Mouse (Mus musculus) olfactory bulb, adult 2 months (tissue): ENCODE results near the gene Efna5. TPM values are rescaled to one million over a fixed set of nuclear protein-coding genes. Genes with fewer than 3 reads are reported as not detected.

Source experiments
- H3K27ac ChIP-seq: fragments of 200-500 bp; 2 replicates; pipeline ENCODE4 v1.5.1; 2012; ENCODE audit warnings: low read depth, low read length; ENCODE audit not compliant: insufficient read depth
- H3K4me1 ChIP-seq: fragments of 200-500 bp; 2 replicates; pipeline ENCODE4 v1.6.1; 2012; ENCODE audit warnings: low read length; ENCODE audit not compliant: control insufficient read depth, insufficient read depth
- H3K4me3 ChIP-seq: fragments of 200-500 bp; 2 replicates; pipeline ENCODE4 v1.5.1; 2012; ENCODE audit warnings: mild to moderate bottlenecking, low read depth, low read length, moderate library complexity; ENCODE audit not compliant: insufficient read depth
- CTCF ChIP-seq: fragments of 200-500 bp; IDR thresholded peaks from 2 replicates; pipeline ENCODE4 v1.5.1; 2012; ENCODE audit warnings: low read depth, mild to moderate bottlenecking, low read length, moderate library complexity; ENCODE audit not compliant: insufficient read depth
- POLR2A ChIP-seq: fragments of 200-500 bp; IDR thresholded peaks from 2 replicates; pipeline ENCODE4 v1.6.1; 2012; ENCODE audit warnings: mild to moderate bottlenecking, low read depth, low read length, moderate library complexity; ENCODE audit not compliant: insufficient read depth
- WGBS: fragments of 180-500 bp; shearing (Covaris S2); methylation state at CpG from one replicate; pipeline ENCODE4 v1.1.7; 2018; 5-methylcytosine and 5-hydroxymethylcytosine counted together
- polyA plus RNA-seq: library from polyadenylated mRNA; stranded (reverse); fragments of >200 nt; gene quantifications from 2 replicates; pipeline ENCODE4 v1.2.4, GENCODE M21; 2012; ENCODE audit warnings: low replicate concordance; ENCODE audit not compliant: missing spikeins, insufficient read depth, insufficient read length

The Efna5 gene
- polyA plus RNA-seq, 1 experiment = not detected

- under 1% methylated on average over 58 of the region's 58 CpGs for WGBS
- H3K27ac ChIP-seq = 0 out of 2 replicates have a peak overlapping the region, but pooled peaks have one; percentile 14
- TF ChIP-seq POLR2A (no peak), CTCF (no peak)
Measured at GRCm38 (mm10) chr17:62881791-62882725, 941 bp upstream of the Efna5 start.

GRCm38 (mm10) chr17:62880311-62881175 lies 574 bp downstream of the Efna5 start:
- WGBS = under 1% methylated on average over 82 of the region's 82 CpGs
- Histone ChIP-seq H3K27ac (0 out of 2 replicates have a peak overlapping the region, but pooled peaks have one; percentile 26), H3K4me1 (peaks cover 8% of the 10 kb centered on the region), H3K4me3 (peak overlapping the region; percentile 63)
- TF ChIP-seq POLR2A (no peak), CTCF (no peak)

More at GRCm38 (mm10) chr17:62881791-62882725, 941 bp upstream of the Efna5 start:
- Histone ChIP-seq H3K4me3 (peak overlapping the region; percentile 63), H3K4me1 (peaks cover 8% of the 10 kb centered on the region)

- no peak overlapping the region for H3K27ac ChIP-seq
- peaks cover 8% of the 10 kb centered on the region for H3K4me1 ChIP-seq
- no peak for TF ChIP-seq POLR2A
- no peak for TF ChIP-seq CTCF
- WGBS = 2% methylated on average over 45 of the region's 45 CpGs
- H3K4me3 ChIP-seq = peak overlapping the region; percentile 63
Measured at GRCm38 (mm10) chr17:62879526-62880310, 1.4 kb downstream of the Efna5 start.

GRCm38 (mm10) chr17:62875727-62876126 lies 5.4 kb downstream of the Efna5 start:
- TF ChIP-seq POLR2A (no peak), CTCF (no peak)
- WGBS = 58% methylated on average over 3 of the region's 3 CpGs
- H3K4me1 ChIP-seq = peaks cover 8% of the 10 kb centered on the region

GRCm38 (mm10) chr17:62871928-62872327 lies 9.2 kb downstream of the Efna5 start:
- no peak for TF ChIP-seq CTCF
- TF ChIP-seq POLR2A = no peak
- H3K4me3 ChIP-seq = no peak overlapping the region
- 72% methylated on average over 3 of the region's 3 CpGs for WGBS

More at GRCm38 (mm10) chr17:62875727-62876126, 5.4 kb downstream of the Efna5 start:
- Histone ChIP-seq H3K4me3 (no peak overlapping the region), H3K27ac (no peak overlapping the region)

GRCm38 (mm10) chr17:62871191-62871590 lies 9.9 kb downstream of the Efna5 start:
- WGBS = 57% methylated on average over 5 of the region's 5 CpGs
- Histone ChIP-seq H3K4me3 (no peak overlapping the region), H3K4me1 (0 out of 2 replicates have a peak, but pooled peaks cover 3% of the 10 kb centered on the region), H3K27ac (no peak overlapping the region)
- no peak for TF ChIP-seq POLR2A
- no peak for TF ChIP-seq CTCF

More at GRCm38 (mm10) chr17:62871928-62872327, 9.2 kb downstream of the Efna5 start:
- 0 out of 2 replicates have a peak, but pooled peaks cover 3% of the 10 kb centered on the region for H3K4me1 ChIP-seq
- no peak overlapping the region for H3K27ac ChIP-seq

- 89% methylated on average over 5 of the region's 5 CpGs for WGBS
- TF ChIP-seq POLR2A = no peak
- no peak for TF ChIP-seq CTCF
- 0 out of 2 replicates have a peak, but pooled peaks cover 3% of the 10 kb centered on the region for H3K4me1 ChIP-seq
- H3K4me3 ChIP-seq = no peak overlapping the region
- H3K27ac ChIP-seq = no peak overlapping the region
Measured at GRCm38 (mm10) chr17:62870446-62870845, 10.7 kb downstream of the Efna5 start.

GRCm38 (mm10) chr17:62864966-62865365 lies 16.2 kb downstream of the Efna5 start:
- H3K4me3 ChIP-seq = no peak overlapping the region
- no peak for TF ChIP-seq POLR2A
- no peak for TF ChIP-seq CTCF
- WGBS = 96% methylated on average over 8 of the region's 8 CpGs
- no peak overlapping the region for H3K27ac ChIP-seq
- H3K4me1 ChIP-seq = no peaks in the 10 kb centered on the region
